Comparison of ENCODE assay signal across 10 mouse cellular contexts in genomic region chr2:60354541-60355387, GRCm38 (mm10). TPM values are rescaled to one million over a fixed set of nuclear protein-coding genes. Genes with fewer than 3 reads are reported as not detected.
DNase-seq lines count a peak whose midpoint lies in the region; ATAC-seq and TF ChIP-seq lines count a peak whose summit lies in the region.
"Had no signal": no experiment of that assay in that cellular context is flagged by ENCODE, and none has a peak within 500 bp of the region (broad histone marks: within the 10 kb centered on the region; RNA-seq: fewer than 3 reads in every experiment).

No protein-coding gene starts in this region.

- H3K9ac ChIP-seq in heart, embryonic 12.5 days = no peak overlapping the region
- H3K9ac ChIP-seq in hindbrain, embryonic 14.5 days = no peak overlapping the region
- H3K9ac ChIP-seq: liver, embryonic 14.5 days had no signal

- WGBS in heart, embryonic 12.5 days = 65% methylated on average over 18 of the region's 18 CpGs
- WGBS in hindbrain, embryonic 14.5 days = 54% methylated on average over 18 of the region's 18 CpGs
- 60% methylated on average over 18 of the region's 18 CpGs for WGBS in midbrain, embryonic 10.5 days

- H3K4me2 ChIP-seq in heart, embryonic 12.5 days = peak overlapping the region; percentile 46
- H3K4me2 ChIP-seq in hindbrain, embryonic 14.5 days (replicated peaks) = peak overlapping the region; percentile 15; the same call in 1 of the 2 replicates

- no peak overlapping the region for H3K27ac ChIP-seq in heart, embryonic 12.5 days (ENCODE audit: poor library complexity, severe bottlenecking)
- H3K27ac ChIP-seq in hindbrain, embryonic 14.5 days = no peak overlapping the region
- H3K27ac ChIP-seq in midbrain, embryonic 10.5 days (replicated peaks) = no peak overlapping the region; the same call in 1 of the 2 replicates
- no peak overlapping the region for H3K27ac ChIP-seq in gastrocnemius, adult 2 months
- H3K27ac ChIP-seq: liver, embryonic 14.5 days had no signal

- intact Hi-C loops in heart, postnatal 36 days (cut with DNase I) = no loop called here
- intact Hi-C loops in gastrocnemius, adult 2 months (cut with DNase I) = no loop called here

- H3K4me3 ChIP-seq in heart, embryonic 12.5 days = peak overlapping the region; percentile 10; the same call in 1 of the 2 replicates
- no peak overlapping the region for H3K4me3 ChIP-seq in hindbrain, embryonic 14.5 days (replicated peaks; ENCODE audit: low read length)
- H3K4me3 ChIP-seq in midbrain, embryonic 10.5 days = peak overlapping the region; percentile 22; the same call in 1 of the 2 replicates
- H3K4me3 ChIP-seq in gastrocnemius, adult 2 months = no peak overlapping the region
- H3K4me3 ChIP-seq: erythroblast, embryonic 14.5 days had no signal

- DNase-seq in heart, postnatal 36 days = no peak
- DNase-seq in c-Kit-positive CD71-positive TER-119-negative erythroid progenitor cells, embryonic 14.5 days (ENCODE audit: low read depth) = peak; percentile 3
- DNase-seq in hindbrain, embryonic 14.5 days (ENCODE audit: low spot score) = no peak
- peak; percentile 22 for DNase-seq in midbrain, embryonic 10.5 days (ENCODE audit: low spot score)
- no peak for DNase-seq in gastrocnemius, adult 2 months
- DNase-seq in layer of hippocampus, adult 9-11 months = no peak

- no peaks in the 10 kb centered on the region for H3K27me3 ChIP-seq in heart, embryonic 12.5 days (replicated peaks)
- no peaks in the 10 kb centered on the region for H3K27me3 ChIP-seq in hindbrain, embryonic 14.5 days (ENCODE audit: control insufficient read depth, insufficient read depth, low read length)
- no peaks in the 10 kb centered on the region for H3K27me3 ChIP-seq in midbrain, embryonic 10.5 days (ENCODE audit: low read depth, poor library complexity, severe bottlenecking)

- 0 out of 2 replicates have a peak, but pooled peaks have one; percentile 39 for ATAC-seq in heart, embryonic 12.5 days (ENCODE audit: insufficient number of reproducible peaks, low FRiP score)
- ATAC-seq in hindbrain, embryonic 14.5 days (ENCODE audit: low FRiP score) = no peak; the same call in 1 of the 2 replicates
- ATAC-seq in monocyte, adult 5-6 weeks (replicated peaks; ENCODE audit: insufficient number of reproducible peaks, low FRiP score, low TSS enrichment, poor library complexity, severe bottlenecking) = no peak

- H3K9me3 ChIP-seq in heart, embryonic 12.5 days (replicated peaks) = no peaks in the 10 kb centered on the region
- no peaks in the 10 kb centered on the region for H3K9me3 ChIP-seq in hindbrain, embryonic 14.5 days (ENCODE audit: control insufficient read depth, low read length)
- no peaks in the 10 kb centered on the region for H3K9me3 ChIP-seq in midbrain, embryonic 10.5 days (replicated peaks)

- no peaks in the 10 kb centered on the region for H3K36me3 ChIP-seq in heart, embryonic 12.5 days
- no peaks in the 10 kb centered on the region for H3K36me3 ChIP-seq in hindbrain, embryonic 14.5 days (replicated peaks; ENCODE audit: control insufficient read depth, insufficient read depth)
- peaks cover 2% of the 10 kb centered on the region for H3K36me3 ChIP-seq in midbrain, embryonic 10.5 days

- H3K4me1 ChIP-seq in heart, embryonic 12.5 days (replicated peaks) = peaks cover 18% of the 10 kb centered on the region
- H3K4me1 ChIP-seq in hindbrain, embryonic 14.5 days (replicated peaks; ENCODE audit: control insufficient read depth, insufficient read depth, low read length) = no peaks in the 10 kb centered on the region
- H3K4me1 ChIP-seq in midbrain, embryonic 10.5 days = peaks cover 11% of the 10 kb centered on the region

- no peak for TF ChIP-seq CTCF in gastrocnemius, adult 2 months (IDR thresholded peaks at IDR 0.05)

RNA-seq across cellular contexts. Expression of gene Ly75, which starts 28.3 kb away (rescaled TPM):
- 2.6 and 2.9 TPM in 2 replicates for polyA plus RNA-seq in heart, embryonic 12.5 days (2016; fragmentation: Nextera tagmentation; extraction: Ambion mirVana)
- under 1 TPM; 0.54 to 0.69 TPM for total RNA-seq in heart, postnatal 36 days (2021)
- polyA plus RNA-seq in hindbrain, embryonic 14.5 days (2014; fragmentation: Nextera tagmentation; extraction: Ambion mirVana) = 1.6 TPM in 2 replicates
- 3.2 and 3.6 TPM in 2 replicates for polyA plus RNA-seq in midbrain, embryonic 10.5 days (2016; fragmentation: Nextera tagmentation; extraction: Ambion mirVana)
- under 1 TPM; 0.03 to 0.05 TPM for total RNA-seq in gastrocnemius, adult 2 months (2021)
- total RNA-seq in monocyte, adult 5-6 weeks (2017) = 4.5 to 18.4 TPM (median 4.9 TPM) in 3 replicates
- polyA plus RNA-seq: erythroblast, embryonic 14.5 days had no signal

Comparison
In these comparisons a context has a peak if more than half of its experiments do, and no peak if none do; other contexts are left out.
1. H3K4me3 ChIP-seq: peak in heart, embryonic 12.5 days (single experiment) and midbrain, embryonic 10.5 days (single experiment); none in hindbrain, embryonic 14.5 days (single experiment) and gastrocnemius, adult 2 months (single experiment).
2. DNase-seq: peak in c-Kit-positive CD71-positive TER-119-negative erythroid progenitor cells, embryonic 14.5 days (single experiment) and midbrain, embryonic 10.5 days (single experiment); none in heart, postnatal 36 days (0 of 2), hindbrain, embryonic 14.5 days (single experiment), gastrocnemius, adult 2 months (single experiment) and layer of hippocampus, adult 9-11 months (single experiment).